Mouse (Mus musculus): ENCODE measurements around the gene Add2. TPM values are rescaled to one million over a fixed set of nuclear protein-coding genes. Genes with fewer than 3 reads are reported as not detected.

The Add2 gene
- polyA plus RNA-seq, 1 experiment: 1.5 TPM

DNA sequence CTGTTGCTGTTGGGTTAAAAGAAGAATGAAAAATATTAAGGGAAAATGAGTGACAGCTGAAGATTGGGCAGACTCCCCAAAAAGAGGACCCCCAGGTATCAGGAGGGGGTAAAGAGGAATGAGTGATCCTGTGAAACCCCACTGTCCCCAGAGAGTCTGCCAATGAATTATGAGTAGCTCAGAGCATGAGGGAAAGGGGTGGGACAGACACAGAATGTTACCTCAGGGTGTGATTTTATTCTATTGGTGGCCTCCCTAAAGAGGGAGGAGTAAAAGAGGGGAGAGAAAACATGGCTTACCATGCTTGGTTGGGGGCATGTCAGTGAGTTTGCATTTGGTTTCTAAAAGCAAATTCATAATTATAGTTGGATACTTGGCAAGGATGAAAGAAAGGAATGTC, 50.8 kb downstream of the Add2 start:
- Histone ChIP-seq H3K27me3 (replicated peaks; ENCODE audit: control insufficient read depth, insufficient read depth, low read length) (no peaks in the 10 kb centered on the region), H3K4me3 (ENCODE audit: insufficient read depth, low read depth, low read length) (no peak overlapping the region), H3K27ac (ENCODE audit: insufficient read depth, low read depth, low read length) (no peak overlapping the region), H3K36me3 (ENCODE audit: control insufficient read depth, insufficient read depth, low read length) (no peaks in the 10 kb centered on the region), H3K4me1 (ENCODE audit: control insufficient read depth, insufficient read depth, low read length) (no peaks in the 10 kb centered on the region)
- no peak for DNase-seq
- TF ChIP-seq POLR2A (IDR thresholded peaks at IDR 0.05; ENCODE audit: low read depth, low read length) (no peak), CTCF (conservative IDR thresholded peaks at IDR 0.05; ENCODE audit: insufficient read depth, insufficient read length, low read depth, low read length) (no peak)

DNA sequence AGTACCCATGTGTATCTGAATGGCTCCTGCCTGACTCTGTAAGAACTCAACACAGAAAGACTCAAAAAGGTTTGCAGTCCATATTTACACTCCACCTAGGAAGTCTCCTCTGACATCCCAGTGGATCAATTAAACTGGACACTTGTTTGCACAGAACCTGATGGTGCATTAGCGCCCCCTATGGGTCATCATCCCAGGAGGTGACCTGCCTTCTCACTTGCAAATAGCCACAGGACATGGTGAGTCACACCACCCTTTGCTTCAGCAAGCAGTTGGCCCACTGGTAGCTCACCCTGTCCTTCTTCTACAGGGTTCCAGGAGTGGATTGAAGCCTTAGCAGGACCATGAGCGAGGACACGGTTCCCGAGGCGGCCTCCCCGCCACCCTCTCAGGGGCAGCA, 57.0 kb downstream of the Add2 start:
- 68% methylated on average over 6 of the region's 6 CpGs for WGBS
- no peak overlapping the region for H3K27ac ChIP-seq (ENCODE audit: insufficient read depth, low read depth, low read length)
- H3K4me3 ChIP-seq (ENCODE audit: insufficient read depth, low read depth, low read length): no peak overlapping the region
- TF ChIP-seq CTCF (conservative IDR thresholded peaks at IDR 0.05; ENCODE audit: insufficient read depth, insufficient read length, low read depth, low read length): peak; percentile 74
- no peak for TF ChIP-seq POLR2A (IDR thresholded peaks at IDR 0.05; ENCODE audit: low read depth, low read length)
- H3K36me3 ChIP-seq (ENCODE audit: control insufficient read depth, insufficient read depth, low read length): no peaks in the 10 kb centered on the region
- no peaks in the 10 kb centered on the region for H3K27me3 ChIP-seq (replicated peaks; ENCODE audit: control insufficient read depth, insufficient read depth, low read length)
- H3K4me1 ChIP-seq (ENCODE audit: control insufficient read depth, insufficient read depth, low read length): no peaks in the 10 kb centered on the region
- peak; percentile 52 for DNase-seq

DNA sequence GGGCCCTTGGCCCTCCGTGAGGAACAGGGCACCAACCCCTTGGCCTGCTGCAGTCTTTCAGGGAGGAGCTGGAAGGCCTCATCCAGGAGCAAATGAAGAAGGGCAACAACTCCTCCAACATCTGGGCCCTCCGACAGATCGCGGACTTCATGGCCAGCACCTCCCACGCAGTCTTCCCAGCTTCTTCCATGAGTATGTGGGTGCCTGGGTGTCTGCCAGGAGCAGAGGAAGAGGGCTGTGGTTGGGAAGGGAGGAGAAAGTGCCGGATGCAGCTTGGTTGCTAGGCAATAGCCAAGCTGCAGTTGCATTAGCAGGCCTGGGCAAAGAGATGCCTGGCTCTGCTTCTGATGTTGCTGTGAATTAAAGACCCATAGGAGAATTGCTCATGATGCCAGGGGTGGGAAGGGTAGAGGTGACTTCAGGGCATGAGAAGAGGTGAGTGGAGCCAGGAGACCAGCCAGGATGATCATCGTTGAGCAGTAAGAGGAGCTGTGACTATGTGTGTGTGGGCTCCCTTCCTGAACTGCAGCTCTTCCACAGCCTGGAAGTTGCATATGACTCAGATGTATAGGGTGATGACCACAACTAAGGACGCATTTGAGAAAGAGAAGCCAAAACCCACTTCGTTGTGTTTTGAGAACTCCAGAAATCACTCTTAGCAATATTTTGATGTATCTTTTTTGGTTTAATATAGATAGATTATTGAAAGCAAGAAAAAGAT, 58.5 kb downstream of the Add2 start:
- Histone ChIP-seq H3K27me3 (replicated peaks; ENCODE audit: control insufficient read depth, insufficient read depth, low read length) (no peaks in the 10 kb centered on the region), H3K36me3 (ENCODE audit: control insufficient read depth, insufficient read depth, low read length) (no peaks in the 10 kb centered on the region), H3K27ac (ENCODE audit: insufficient read depth, low read depth, low read length) (no peak overlapping the region), H3K4me1 (ENCODE audit: control insufficient read depth, insufficient read depth, low read length) (no peaks in the 10 kb centered on the region), H3K4me3 (ENCODE audit: insufficient read depth, low read depth, low read length) (no peak overlapping the region)
- TF ChIP-seq POLR2A (IDR thresholded peaks at IDR 0.05; ENCODE audit: low read depth, low read length) (no peak), CTCF (conservative IDR thresholded peaks at IDR 0.05; ENCODE audit: insufficient read depth, insufficient read length, low read depth, low read length) (no peak)
- 56% methylated on average over 9 of the region's 9 CpGs for WGBS
- no peak for DNase-seq

DNA sequence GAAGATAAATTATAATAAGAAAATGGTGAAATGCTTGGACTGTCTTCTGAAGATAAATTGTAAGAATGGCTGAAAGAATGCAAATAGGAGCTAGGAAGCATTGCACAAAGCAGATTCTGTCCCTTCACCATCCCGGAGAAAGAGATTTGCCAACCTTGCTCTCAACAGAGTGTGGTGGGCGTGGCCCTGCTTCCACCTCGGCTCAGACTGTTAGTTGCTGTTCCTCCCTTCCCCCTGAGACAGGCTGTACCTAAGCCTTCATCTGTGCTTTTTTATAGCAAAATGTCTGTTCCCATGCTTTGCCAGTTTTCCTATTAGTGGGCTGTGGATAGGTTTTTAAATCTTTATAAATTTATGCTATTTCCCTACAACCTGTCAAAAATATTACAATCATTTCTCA, 59.3 kb downstream of the Add2 start:
- no peak for TF ChIP-seq POLR2A (IDR thresholded peaks at IDR 0.05; ENCODE audit: low read depth, low read length)
- no peak for TF ChIP-seq CTCF (conservative IDR thresholded peaks at IDR 0.05; ENCODE audit: insufficient read depth, insufficient read length, low read depth, low read length)
- H3K27me3 ChIP-seq (replicated peaks; ENCODE audit: control insufficient read depth, insufficient read depth, low read length): no peaks in the 10 kb centered on the region
- H3K4me1 ChIP-seq (ENCODE audit: control insufficient read depth, insufficient read depth, low read length): no peaks in the 10 kb centered on the region
- no peaks in the 10 kb centered on the region for H3K36me3 ChIP-seq (ENCODE audit: control insufficient read depth, insufficient read depth, low read length)
- no peak overlapping the region for H3K27ac ChIP-seq (ENCODE audit: insufficient read depth, low read depth, low read length)
- no peak for DNase-seq
- WGBS: 39% methylated on average over 3 of the region's 3 CpGs
- H3K4me3 ChIP-seq (ENCODE audit: insufficient read depth, low read depth, low read length): no peak overlapping the region

DNA sequence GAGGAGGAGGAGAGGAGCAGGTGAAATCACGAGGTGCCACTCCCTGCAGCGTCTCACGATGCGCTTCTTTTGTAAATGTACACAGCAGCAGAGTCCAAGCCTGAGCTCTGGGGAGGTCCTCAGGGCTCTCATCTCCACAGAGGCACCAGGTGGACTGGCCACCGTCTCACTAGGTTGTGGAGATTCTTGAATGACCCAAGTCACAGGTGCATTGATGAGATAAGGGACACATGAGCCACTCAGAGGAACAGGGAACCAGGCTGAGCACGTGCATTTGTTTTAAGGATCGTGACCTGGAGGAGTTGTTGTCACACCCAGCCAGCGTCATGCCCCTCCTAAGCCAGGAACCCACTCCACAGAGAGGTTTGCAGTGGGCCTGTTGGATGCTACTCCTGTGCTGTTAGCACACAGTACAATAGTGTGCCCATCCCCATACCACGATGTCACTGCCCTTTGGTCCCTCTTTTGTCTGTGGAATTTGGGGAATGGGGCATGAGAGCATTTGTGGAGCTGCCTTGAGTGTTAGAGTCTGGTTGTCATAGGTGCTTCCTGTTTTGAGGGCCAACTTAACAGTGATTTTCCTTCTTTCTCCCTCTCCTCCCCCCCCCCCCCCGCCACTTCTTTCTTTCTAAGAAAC, 65.8 kb downstream of the Add2 start:
- Histone ChIP-seq H3K36me3 (ENCODE audit: control insufficient read depth, insufficient read depth, low read length) (no peaks in the 10 kb centered on the region), H3K27me3 (replicated peaks; ENCODE audit: control insufficient read depth, insufficient read depth, low read length) (no peaks in the 10 kb centered on the region), H3K4me3 (ENCODE audit: insufficient read depth, low read depth, low read length) (no peak overlapping the region), H3K4me1 (ENCODE audit: control insufficient read depth, insufficient read depth, low read length) (no peaks in the 10 kb centered on the region), H3K27ac (ENCODE audit: insufficient read depth, low read depth, low read length) (no peak overlapping the region)
- 68% methylated on average over 10 of the region's 10 CpGs for whole genome bisulfite sequencing
- TF ChIP-seq CTCF (conservative IDR thresholded peaks at IDR 0.05; ENCODE audit: insufficient read depth, insufficient read length, low read depth, low read length) (no peak), POLR2A (IDR thresholded peaks at IDR 0.05; ENCODE audit: low read depth, low read length) (no peak)
- no peak for DNase-seq

DNA sequence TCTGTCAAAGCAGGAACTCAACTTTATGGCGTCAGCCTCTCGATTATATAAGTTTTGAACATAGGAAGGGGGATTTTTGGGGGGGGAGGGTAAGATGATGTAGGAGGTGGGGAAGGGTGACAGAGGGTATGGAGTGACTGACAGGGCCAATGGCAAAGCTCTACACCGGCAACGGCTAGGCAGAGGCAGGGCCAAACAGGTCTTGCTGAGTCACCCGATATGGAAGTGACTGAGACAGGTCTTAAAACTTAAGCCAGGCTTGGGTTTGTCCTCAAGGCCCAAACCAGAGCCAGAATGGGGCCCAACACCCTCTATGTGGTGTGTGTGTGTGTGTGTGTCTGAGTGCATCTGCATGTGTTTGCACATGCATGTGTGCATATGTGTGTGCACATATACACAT, 67.0 kb downstream of the Add2 start:
- 73% methylated on average over 5 of the region's 5 CpGs for WGBS
- Histone ChIP-seq H3K4me1 (ENCODE audit: control insufficient read depth, insufficient read depth, low read length) (no peaks in the 10 kb centered on the region), H3K4me3 (ENCODE audit: insufficient read depth, low read depth, low read length) (no peak overlapping the region), H3K27ac (ENCODE audit: insufficient read depth, low read depth, low read length) (no peak overlapping the region), H3K36me3 (ENCODE audit: control insufficient read depth, insufficient read depth, low read length) (no peaks in the 10 kb centered on the region), H3K27me3 (replicated peaks; ENCODE audit: control insufficient read depth, insufficient read depth, low read length) (no peaks in the 10 kb centered on the region)
- no peak for DNase-seq
- TF ChIP-seq POLR2A (IDR thresholded peaks at IDR 0.05; ENCODE audit: low read depth, low read length): no peak
- no peak for TF ChIP-seq CTCF (conservative IDR thresholded peaks at IDR 0.05; ENCODE audit: insufficient read depth, insufficient read length, low read depth, low read length)

GRCm38 (mm10) chr6:86096733-86097132, 68.3 kb downstream of the Add2 start:
- Histone ChIP-seq H3K27ac (ENCODE audit: insufficient read depth, low read depth, low read length) (no peak overlapping the region), H3K4me1 (ENCODE audit: control insufficient read depth, insufficient read depth, low read length) (no peaks in the 10 kb centered on the region), H3K36me3 (ENCODE audit: control insufficient read depth, insufficient read depth, low read length) (no peaks in the 10 kb centered on the region), H3K4me3 (ENCODE audit: insufficient read depth, low read depth, low read length) (no peak overlapping the region), H3K27me3 (replicated peaks; ENCODE audit: control insufficient read depth, insufficient read depth, low read length) (no peaks in the 10 kb centered on the region)
- TF ChIP-seq POLR2A (IDR thresholded peaks at IDR 0.05; ENCODE audit: low read depth, low read length) (no peak), CTCF (conservative IDR thresholded peaks at IDR 0.05; ENCODE audit: insufficient read depth, insufficient read length, low read depth, low read length) (no peak)
- 81% methylated on average over 10 of the region's 10 CpGs for WGBS
- no peak for DNase-seq
